Mouse (Mus musculus): Measurements from ENCODE around the gene Cldn22.

- TF ChIP-seq CTCF (IDR thresholded peaks at IDR 0.05; ENCODE audit: control insufficient read depth, insufficient read depth, insufficient read length) (peak; percentile 95), USF1 (IDR thresholded peaks at IDR 0.05; ENCODE audit: low read depth) (no peak), MYOG (IDR thresholded peaks at IDR 0.05; ENCODE audit: control insufficient read depth, extremely low read depth, insufficient read length) (no peak), FOSL1 (IDR thresholded peaks at IDR 0.05; ENCODE audit: insufficient read depth, low read length, poor library complexity, severe bottlenecking) (no peak), CEBPB (IDR thresholded peaks at IDR 0.05; ENCODE audit: low read depth) (no peak), MAX (IDR thresholded peaks at IDR 0.05) (no peak)
Measured at GRCm38 (mm10) chr8:47867067-47867466, 42.8 kb downstream of the Cldn22 start.

Data from C2C12 (cell line).